ENCODE assay signal across 8 mouse cellular contexts in genomic region chr16:28652640-28653039, GRCm38 (mm10).
"Had no signal": no experiment of that assay in that cellular context is flagged by ENCODE, and none has a peak within 500 bp of the region (broad histone marks: within the 10 kb centered on the region; RNA-seq: fewer than 3 reads in every experiment).

No protein-coding gene starts in this region.

- DNase-seq: kidney, postnatal 10 days; kidney, postnatal 4 days; lung, embryonic 14.5 days; lung, postnatal 10 days; retina, postnatal 1 day; right cerebral cortex, postnatal 4 days; spleen, adult 18-20 months; thymus, postnatal 36 days had no signal
